Mouse (Mus musculus) ES-E14 (cell line): ENCODE results near the gene Tpgs1.

Experiments used
- HCFC1 ChIP-seq: IDR thresholded peaks from 2 replicates; pipeline ENCODE4 v1.6.1; 2012; ENCODE audit warnings: low read length, inconsistent platforms, borderline replicate concordance; ENCODE audit not compliant: insufficient read depth
- MAFK ChIP-seq: IDR thresholded peaks from 2 replicates; pipeline ENCODE4 v1.6.1; 2014; ENCODE audit warnings: mild to moderate bottlenecking, low read depth, low read length, inconsistent platforms; ENCODE audit not compliant: insufficient read depth
- ZC3H11A ChIP-seq: IDR thresholded peaks from 2 replicates; pipeline ENCODE4 v1.6.1; 2012; ENCODE audit warnings: low read depth, mild to moderate bottlenecking, inconsistent platforms, low read length, borderline replicate concordance

DNA sequence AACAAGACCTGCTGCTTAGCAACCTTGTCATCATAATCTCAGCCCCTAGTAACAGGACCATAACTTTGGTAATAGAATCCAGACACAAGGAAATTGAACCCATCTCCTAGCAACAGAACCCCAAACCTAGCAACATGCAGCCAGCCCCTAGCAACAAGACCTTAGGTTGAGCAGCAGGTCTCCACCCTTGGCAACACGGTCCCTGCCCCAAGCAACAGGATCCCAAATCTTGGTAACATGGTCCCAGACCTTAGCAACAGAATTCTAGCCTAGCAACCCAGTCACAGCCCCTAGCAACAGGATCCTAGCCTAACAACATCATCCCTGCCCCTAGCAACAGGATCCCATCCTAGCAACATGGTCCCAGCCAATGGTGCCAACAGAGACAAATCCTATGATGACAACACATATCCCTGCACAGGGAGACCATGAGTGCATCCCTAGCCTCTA lies 14.2 kb upstream of the Tpgs1 start:
- TF ChIP-seq HCFC1: no peak
- no peak for TF ChIP-seq ZC3H11A
- no peak for TF ChIP-seq MAFK
